In genomic region chr4:14313541-14313940, GRCm38 (mm10) we compare ENCODE assay signal across 17 mouse cellular contexts.
"Had no signal": no experiment of that assay in that cellular context is flagged by ENCODE, and none has a peak within 500 bp of the region (broad histone marks: within the 10 kb centered on the region; RNA-seq: fewer than 3 reads in every experiment).

No protein-coding gene starts in this region.

- H3K4me1 ChIP-seq: neural tube, embryonic 12.5 days; neural tube, embryonic 13.5 days; neural tube, embryonic 15.5 days; stomach, embryonic 15.5 days had no signal

- H3K9me3 ChIP-seq: neural tube, embryonic 12.5 days; neural tube, embryonic 13.5 days; neural tube, embryonic 15.5 days; stomach, embryonic 15.5 days had no signal

- H3K27ac ChIP-seq: neural tube, embryonic 12.5 days; neural tube, embryonic 13.5 days; neural tube, embryonic 15.5 days; stomach, embryonic 15.5 days; stomach, postnatal 0 days had no signal

- H3K36me3 ChIP-seq: neural tube, embryonic 12.5 days; neural tube, embryonic 13.5 days; neural tube, embryonic 15.5 days; stomach, embryonic 15.5 days had no signal

- H3K9ac ChIP-seq: neural tube, embryonic 12.5 days; neural tube, embryonic 13.5 days; neural tube, embryonic 15.5 days; stomach, embryonic 15.5 days had no signal

- DNase-seq: retina, postnatal 1 day; right cerebral cortex, adult 18-20 months; right cerebral cortex, postnatal 14 days; right cerebral cortex, postnatal 25 days; right cerebral cortex, postnatal 4 days; spleen, adult 18-20 months; thymus, adult 18-20 months; thymus, adult 2 months; thymus, postnatal 14 days; thymus, postnatal 25 days; thymus, postnatal 36 days; thymus, postnatal 4 days had no signal

- H3K4me3 ChIP-seq: neural tube, embryonic 12.5 days; neural tube, embryonic 13.5 days; neural tube, embryonic 15.5 days; stomach, embryonic 15.5 days had no signal

- H3K27me3 ChIP-seq: neural tube, embryonic 12.5 days; neural tube, embryonic 13.5 days; neural tube, embryonic 15.5 days; stomach, embryonic 15.5 days had no signal
